8 mouse cellular contexts compared by ENCODE assay signal in genomic region chr4:136199562-136200292, GRCm38 (mm10). TPM values are rescaled to one million over a fixed set of nuclear protein-coding genes. Genes with fewer than 3 reads are reported as not detected.
DNase-seq lines count a peak whose midpoint lies in the region; ATAC-seq and TF ChIP-seq lines count a peak whose summit lies in the region.
"Had no signal": no experiment of that assay in that cellular context is flagged by ENCODE, and none has a peak within 500 bp of the region (broad histone marks: within the 10 kb centered on the region; RNA-seq: fewer than 3 reads in every experiment).

No protein-coding gene starts in this region.

- no peaks in the 10 kb centered on the region for H3K9me3 ChIP-seq in limb, embryonic 14.5 days (ENCODE audit: control insufficient read depth, low read length)
- H3K9me3 ChIP-seq: midbrain, embryonic 12.5 days had no signal

- no peak overlapping the region for H3K4me2 ChIP-seq in limb, embryonic 14.5 days (replicated peaks; ENCODE audit: low read depth, low read length, severe bottlenecking)
- H3K4me2 ChIP-seq: midbrain, embryonic 12.5 days had no signal

- H3K9ac ChIP-seq in limb, embryonic 14.5 days (ENCODE audit: low read depth, low read length, severe bottlenecking) = no peak overlapping the region
- H3K9ac ChIP-seq: midbrain, embryonic 12.5 days had no signal

- no peak overlapping the region for H3K4me3 ChIP-seq in limb, embryonic 14.5 days (replicated peaks; ENCODE audit: low read length)
- H3K4me3 ChIP-seq: midbrain, embryonic 12.5 days had no signal

- no peak overlapping the region for H3K27ac ChIP-seq in limb, embryonic 14.5 days (replicated peaks; ENCODE audit: low read depth, low read length)
- H3K27ac ChIP-seq: midbrain, embryonic 12.5 days had no signal

- H3K27me3 ChIP-seq in limb, embryonic 14.5 days (ENCODE audit: control insufficient read depth, insufficient read depth, low read length) = no peaks in the 10 kb centered on the region

- peak; percentile 64 for ATAC-seq in CD4-positive, CD25-positive, alpha-beta regulatory T cell, adult 4 months
- no peak for ATAC-seq in limb, embryonic 14.5 days (ENCODE audit: low FRiP score, low read depth)

- TF ChIP-seq POLR2A in limb, embryonic 14.5 days (IDR thresholded peaks at IDR 0.05; ENCODE audit: borderline replicate concordance, extremely low read depth, insufficient read depth, insufficient read length) = no peak

- H3K36me3 ChIP-seq in limb, embryonic 14.5 days (ENCODE audit: control insufficient read depth, insufficient read depth, low read length) = no peaks in the 10 kb centered on the region
- H3K36me3 ChIP-seq: midbrain, embryonic 12.5 days had no signal

- peaks cover 4% of the 10 kb centered on the region; the same call in 1 of the 2 replicates for H3K4me1 ChIP-seq in limb, embryonic 14.5 days (ENCODE audit: control insufficient read depth, insufficient read depth, low read length)
- H3K4me1 ChIP-seq: midbrain, embryonic 12.5 days had no signal

- WGBS in limb, embryonic 14.5 days = 24% methylated on average over 9 of the region's 9 CpGs

- peak; percentile 40 to 55 for DNase-seq in layer of hippocampus, postnatal 10 days (ENCODE audit: low spot score in 2 of 2)
- DNase-seq in layer of hippocampus, postnatal 14 days (ENCODE audit: low spot score in 2 of 2) = no peak
- DNase-seq in MN1 (ENCODE audit: low spot score) = peak; percentile 81
- peak; percentile 33 for DNase-seq in embryo, embryonic 9.5 days (ENCODE audit: extremely low spot score)
- peak; percentile 67 for DNase-seq in limb, embryonic 14.5 days (ENCODE audit: low spot score)
- DNase-seq in spleen, postnatal 4 days (ENCODE audit: low spot score in 2 of 2) = peak; percentile 50 to 81

RNA-seq across cellular contexts. Expression of gene Asap3, which starts 6.4 kb away (rescaled TPM):
- 1 to 10 TPM; 5.1 to 5.6 TPM for total RNA-seq in layer of hippocampus, postnatal 10 days (2021)
- 1 to 10 TPM; 5.1 to 6.0 TPM for total RNA-seq in layer of hippocampus, postnatal 14 days (2021)
- not detected for polyA plus RNA-seq in CD4-positive, CD25-positive, alpha-beta regulatory T cell, adult 4 months (2017; shearing (Covaris generic))
- polyA plus RNA-seq in limb, embryonic 14.5 days (2012; rRNA removed) = 22.9 and 26.6 TPM in 2 replicates
- polyA plus RNA-seq in limb, embryonic 14.5 days (2014; fragmentation: Nextera tagmentation; extraction: Ambion mirVana) = 12.0 and 14.6 TPM in 2 replicates

RNA-seq across cellular contexts. Expression of gene E2f2, which starts 27.5 kb away (rescaled TPM):
- 1 to 10 TPM; 1.1 to 2.3 TPM for total RNA-seq in layer of hippocampus, postnatal 10 days (2021)
- total RNA-seq in layer of hippocampus, postnatal 14 days (2021) = 1 to 10 TPM; 1.1 to 1.4 TPM
- 10 to 100 TPM; 14.5 to 29.6 TPM for polyA plus RNA-seq in CD4-positive, CD25-positive, alpha-beta regulatory T cell, adult 4 months (2017; shearing (Covaris generic))
- 8.9 and 9.4 TPM in 2 replicates for polyA plus RNA-seq in limb, embryonic 14.5 days (2012; rRNA removed)
- 5.9 and 6.8 TPM in 2 replicates for polyA plus RNA-seq in limb, embryonic 14.5 days (2014; fragmentation: Nextera tagmentation; extraction: Ambion mirVana)

RNA-seq across cellular contexts. Expression of gene Tcea3, which starts 47.8 kb away (rescaled TPM):
- total RNA-seq in layer of hippocampus, postnatal 10 days (2021) = under 1 TPM; 0.55 to 0.89 TPM
- under 1 TPM; 0.31 to 0.44 TPM for total RNA-seq in layer of hippocampus, postnatal 14 days (2021)
- polyA plus RNA-seq in CD4-positive, CD25-positive, alpha-beta regulatory T cell, adult 4 months (2017; shearing (Covaris generic)) = 1 to 10 TPM in 1 of 2 experiments, not detected in 1; 1.2 TPM
- 4.7 and 8.0 TPM in 2 replicates for polyA plus RNA-seq in limb, embryonic 14.5 days (2012; rRNA removed)
- polyA plus RNA-seq in limb, embryonic 14.5 days (2014; fragmentation: Nextera tagmentation; extraction: Ambion mirVana) = 17.4 and 20.6 TPM in 2 replicates

RNA-seq across cellular contexts. Expression of gene Id3, which starts 56.4 kb away (rescaled TPM):
- 100 to 1,000 TPM in 1 of 2 experiments, 10 to 100 TPM in 1; 80.3 to 101 TPM for total RNA-seq in layer of hippocampus, postnatal 10 days (2021)
- total RNA-seq in layer of hippocampus, postnatal 14 days (2021) = 10 to 100 TPM; 77.9 to 91.6 TPM
- polyA plus RNA-seq in CD4-positive, CD25-positive, alpha-beta regulatory T cell, adult 4 months (2017; shearing (Covaris generic)) = 100 to 1,000 TPM; 388 to 433 TPM
- polyA plus RNA-seq in limb, embryonic 14.5 days (2012; rRNA removed) = 417 and 561 TPM in 2 replicates
- polyA plus RNA-seq in limb, embryonic 14.5 days (2014; fragmentation: Nextera tagmentation; extraction: Ambion mirVana) = 500 and 565 TPM in 2 replicates

Comparison
In these comparisons a context has a peak if more than half of its experiments do, and no peak if none do; other contexts are left out.
1. DNase-seq: peak in layer of hippocampus, postnatal 10 days (2 of 2), MN1 (single experiment), embryo, embryonic 9.5 days (single experiment), limb, embryonic 14.5 days (single experiment) and spleen, postnatal 4 days (2 of 2); none in layer of hippocampus, postnatal 14 days (0 of 2).